Mouse (Mus musculus) cerebellum, adult 11-12 months (tissue): Measurements from ENCODE around the gene Btbd10.

Experiments used
- DNase-seq: peaks from one replicate; pipeline ENCODE4 v3.0.0; 2022

Gene Btbd10

GRCm38 (mm10) chr7:113368746-113369619 is at the start of gene Btbd10:
TSS of gene Btbd10 (minus strand) at chr7:113369392.
- DNase-seq, result peak; percentile 96

GRCm38 (mm10) chr7:113416536-113416935 is 47.3 kb upstream of the Btbd10 start:
- DNase-seq, result no peak

DNA sequence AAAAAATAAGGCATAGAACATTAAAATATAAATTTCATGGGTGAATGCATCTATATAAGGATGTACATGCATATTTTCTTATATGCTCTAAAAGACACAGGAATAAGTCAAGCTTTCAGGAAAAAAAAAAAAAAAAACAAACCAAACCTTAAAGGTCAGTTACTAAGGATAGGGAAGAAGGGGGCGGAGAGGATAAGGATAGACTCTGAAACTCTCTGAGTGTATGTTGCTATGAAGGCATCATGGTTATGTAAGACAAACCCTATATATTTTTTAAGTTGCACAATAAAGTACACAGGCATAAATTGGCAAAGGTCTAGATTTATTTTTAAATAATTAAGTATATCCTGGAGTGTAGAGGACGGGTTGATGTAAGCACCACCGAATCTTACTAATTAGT is 46.1 kb upstream of the Btbd10 start:
- no peak for DNase-seq

GRCm38 (mm10) chr7:113408712-113409111 is 39.5 kb upstream of the Btbd10 start:
- DNase-seq, result no peak

- no peak for DNase-seq
These were observed 28.9 kb upstream of the Btbd10 start for GRCm38 (mm10) chr7:113398083-113398482.

DNA sequence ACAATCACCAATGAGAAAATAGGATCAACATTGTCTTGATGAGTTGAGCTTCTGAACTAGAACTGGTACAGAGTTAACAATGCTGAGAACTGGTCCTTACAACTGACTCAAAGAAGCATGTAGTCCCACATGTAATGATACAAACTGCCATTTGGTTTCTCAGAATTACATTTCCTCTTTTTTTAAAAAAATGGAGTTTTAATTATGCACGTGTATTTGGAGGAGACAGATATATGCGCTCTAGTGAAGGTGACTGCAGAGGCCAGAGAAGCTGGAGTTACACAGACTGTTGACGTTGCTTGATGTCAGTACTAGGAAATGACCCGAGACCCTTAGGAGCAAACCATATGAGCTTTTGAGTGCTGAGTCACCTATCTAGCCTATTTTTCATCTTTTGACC is 27.5 kb upstream of the Btbd10 start:
- DNase-seq, result no peak

DNA sequence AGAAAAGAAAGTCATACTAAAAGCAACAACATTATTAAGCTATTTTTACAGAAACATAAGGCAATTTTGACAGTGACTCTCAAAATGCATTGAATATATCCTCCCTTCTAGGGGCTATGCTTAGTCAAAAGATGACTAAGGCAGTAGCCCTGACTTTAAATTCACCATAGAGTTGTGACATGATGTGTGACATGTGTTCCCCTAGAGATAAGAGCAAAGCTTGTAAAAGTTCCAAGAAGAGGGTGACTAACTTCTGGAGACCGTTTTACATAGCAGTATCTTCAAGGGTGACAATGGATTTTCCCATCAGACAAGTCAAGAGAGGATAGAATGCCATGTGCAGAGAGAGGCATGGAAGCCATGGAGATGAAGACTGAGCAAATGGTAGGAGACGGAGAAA is 22.4 kb upstream of the Btbd10 start:
- no peak for DNase-seq

DNA sequence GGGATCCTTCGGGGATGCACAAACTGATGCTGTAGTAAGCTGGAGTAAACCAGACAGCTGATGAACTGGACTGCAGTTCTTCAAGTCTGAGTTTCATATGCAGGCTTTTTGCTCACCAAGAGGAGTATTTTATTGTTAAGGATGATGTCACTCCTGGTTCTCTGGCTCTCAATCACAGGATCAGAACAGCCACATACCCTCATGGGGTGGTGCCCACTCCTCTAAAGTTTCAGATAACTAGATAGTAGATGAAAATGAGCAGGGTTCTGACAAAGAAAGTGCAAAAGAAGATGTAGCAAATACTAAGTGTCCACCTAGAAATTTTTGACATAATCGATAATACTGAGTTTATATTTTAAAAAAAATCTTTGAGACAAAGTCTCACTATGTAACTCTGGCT is 19.3 kb upstream of the Btbd10 start, which contains the start of gene Pth:
TSS of gene Pth (minus strand) at position 101 of the 400 bp plus-strand sequence.
- no peak for DNase-seq

DNA sequence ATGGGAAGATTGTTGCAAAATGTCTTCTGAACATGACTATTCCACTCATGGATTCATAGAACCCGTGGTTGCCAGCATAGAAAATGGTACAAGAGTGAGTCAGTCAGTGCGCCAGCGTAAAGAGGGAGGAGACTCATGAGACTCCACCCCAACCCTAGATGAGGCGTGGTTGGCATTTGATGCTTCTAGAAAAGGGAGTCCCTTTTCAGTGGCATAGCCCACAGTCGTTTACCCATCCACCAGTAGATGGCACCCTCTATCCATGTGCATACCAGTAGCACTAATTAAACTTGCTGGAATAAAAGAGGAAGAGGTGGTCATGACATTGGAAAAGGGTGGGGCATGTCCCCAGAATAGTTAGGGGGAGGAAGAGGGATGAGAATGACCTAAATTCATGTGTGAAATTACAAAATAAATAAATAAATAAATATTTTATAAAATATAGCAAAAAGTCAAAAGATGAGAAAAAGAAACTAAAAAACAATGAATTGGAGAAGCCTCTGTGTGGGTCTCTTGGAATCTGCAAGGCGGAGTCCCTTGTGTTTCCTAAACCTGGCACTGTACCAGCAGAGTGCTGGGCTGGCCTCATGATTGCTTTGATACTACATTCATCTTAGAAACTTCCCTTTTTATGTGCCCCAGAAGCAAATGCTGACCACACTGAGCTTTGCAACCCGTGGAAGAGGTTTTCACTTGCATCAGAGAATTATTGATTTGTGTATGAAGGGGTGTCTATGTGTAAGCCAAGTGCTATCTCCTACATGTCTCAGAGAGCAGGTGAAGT is 8.9 kb upstream of the Btbd10 start:
- peak; percentile 52 for DNase-seq

DNA sequence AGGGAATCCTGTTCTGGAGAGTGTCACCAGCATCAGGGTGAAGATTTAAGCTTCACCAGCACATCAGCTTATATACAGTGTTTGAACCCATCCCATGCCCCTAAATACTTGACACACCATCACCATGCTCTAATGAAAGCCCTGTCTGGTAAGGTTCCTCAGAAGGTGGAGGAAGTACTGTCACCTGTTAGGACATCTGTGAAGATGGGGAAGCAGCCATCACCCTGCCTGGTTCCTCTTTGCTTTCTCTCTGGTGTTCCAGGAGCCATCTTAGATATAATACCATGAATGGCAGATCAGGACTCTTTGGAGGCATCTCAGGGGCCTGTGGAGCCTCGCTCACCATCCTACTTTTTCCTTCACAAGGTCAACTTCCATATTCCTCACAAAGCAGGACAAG is 3.5 kb upstream of the Btbd10 start:
- DNase-seq, result no peak

DNA sequence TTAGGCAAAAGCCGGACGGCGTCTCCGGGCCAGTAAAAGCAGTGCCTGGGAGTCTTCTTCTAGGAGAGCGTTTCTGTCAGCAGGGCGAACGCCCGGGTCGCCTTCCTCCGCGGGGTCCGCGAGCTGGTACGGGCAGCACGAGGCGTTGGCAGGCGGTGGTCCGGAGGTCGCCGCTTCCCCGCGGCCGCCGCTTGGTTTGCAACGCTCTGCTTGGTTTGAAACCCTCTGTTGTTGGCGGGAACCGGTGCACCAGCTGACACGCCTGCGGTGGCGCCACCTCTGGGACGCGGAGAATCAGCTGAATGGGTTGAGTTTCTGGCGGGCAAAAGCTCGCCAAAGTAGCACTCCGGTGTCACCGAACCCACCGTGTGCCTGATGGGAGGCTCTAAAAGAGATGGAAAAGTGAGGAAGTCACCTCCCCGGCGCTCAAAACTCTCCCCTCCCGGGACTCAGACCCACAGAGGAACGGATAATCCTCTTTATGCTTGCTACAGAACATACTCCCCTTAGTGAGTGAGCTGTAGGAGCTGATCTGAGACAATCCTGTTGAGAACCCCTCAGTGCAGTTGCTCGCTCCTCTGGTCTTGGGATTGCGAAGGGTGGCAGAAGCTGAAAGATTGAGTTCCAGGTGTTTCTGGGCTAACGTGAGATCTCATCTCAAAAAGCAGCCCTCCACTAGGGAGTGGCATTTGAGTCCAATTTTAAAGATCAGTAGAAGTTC is 588 bp upstream of the Btbd10 start:
- no peak for DNase-seq

DNA sequence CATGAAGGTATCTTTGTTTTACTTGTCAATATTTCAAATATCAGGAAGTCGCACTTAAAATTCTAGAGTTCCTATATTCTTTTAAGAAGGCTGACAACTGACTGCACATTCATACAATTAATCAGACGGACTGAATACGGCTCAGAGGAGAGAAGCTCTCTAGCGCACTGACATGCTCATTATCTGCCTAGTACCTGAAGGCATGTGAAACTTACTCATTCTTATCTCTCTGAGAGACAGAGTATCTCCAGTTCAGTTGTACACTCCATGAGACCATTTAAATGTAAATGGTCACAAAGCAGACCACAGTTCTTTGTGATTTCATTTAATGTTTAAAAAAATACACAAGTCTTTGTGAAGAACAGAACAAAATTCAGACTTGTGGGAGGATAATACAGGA is 1.8 kb downstream of the Btbd10 start:
- no peak for DNase-seq

DNA sequence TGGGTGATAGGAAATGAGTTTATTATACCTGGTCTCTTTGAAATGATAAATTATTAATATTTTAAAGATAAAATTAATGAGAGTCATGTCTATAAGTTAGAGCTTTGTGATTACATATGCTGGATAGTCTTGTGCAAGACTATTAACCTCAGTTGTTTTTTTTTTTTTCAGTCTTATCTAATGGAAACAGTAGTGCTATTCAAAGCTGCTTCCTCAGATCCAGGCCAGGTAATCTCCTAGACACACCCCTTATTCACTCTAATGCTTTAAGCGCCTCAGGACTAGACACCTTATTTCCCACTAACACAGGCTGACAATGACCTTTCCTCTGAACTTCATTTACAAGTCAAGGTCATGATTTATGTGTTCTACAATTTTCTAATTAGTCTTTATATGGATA is 20.1 kb downstream of the Btbd10 start:
- DNase-seq, result no peak

GRCm38 (mm10) chr7:113347694-113348093 is 21.5 kb downstream of the Btbd10 start:
- DNase-seq, result no peak

DNA sequence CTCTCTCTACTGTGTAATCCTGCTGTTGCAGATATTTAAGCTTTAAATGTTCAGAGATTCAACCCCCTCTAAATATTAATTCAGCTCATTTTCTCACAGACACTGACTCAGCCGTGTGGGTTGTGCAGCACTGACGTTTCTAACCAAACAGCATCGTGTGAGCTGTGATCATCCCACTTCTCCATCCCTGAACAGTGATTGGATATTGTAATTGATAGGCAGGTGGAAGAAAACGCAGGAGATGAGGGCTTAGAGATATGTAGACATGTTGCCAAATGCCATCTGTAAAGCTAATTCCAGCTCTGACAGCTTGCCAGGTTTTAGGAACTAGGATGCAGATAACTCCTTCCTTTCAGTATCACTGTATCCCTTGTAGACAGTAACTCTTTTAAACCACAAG is 21.9 kb downstream of the Btbd10 start:
- peak; percentile 87 for DNase-seq

GRCm38 (mm10) chr7:113335250-113335649 is 33.9 kb downstream of the Btbd10 start:
- DNase-seq, result no peak

- DNase-seq, result no peak
These were observed 35.2 kb downstream of the Btbd10 start for GRCm38 (mm10) chr7:113334036-113334435.

DNA sequence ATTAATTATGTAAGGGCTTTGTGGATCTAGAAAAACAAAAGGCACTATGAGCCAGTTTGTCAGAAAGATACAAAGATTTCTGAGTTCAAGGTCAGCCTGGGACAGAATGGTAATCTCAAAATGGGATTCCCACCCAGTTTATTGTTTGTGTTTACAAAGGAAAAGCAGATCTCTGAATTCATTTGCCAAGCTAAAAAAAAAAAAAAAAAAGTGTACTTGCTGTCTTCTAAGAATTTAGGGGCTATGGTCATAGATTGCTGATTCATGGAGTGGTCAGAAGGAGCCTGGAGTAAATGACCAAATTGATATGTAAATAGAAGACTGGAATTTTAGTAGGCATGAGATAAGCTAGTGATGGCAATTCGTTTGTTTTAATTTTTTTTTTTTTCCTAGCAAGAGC is 49.1 kb downstream of the Btbd10 start:
- no peak for DNase-seq

DNA sequence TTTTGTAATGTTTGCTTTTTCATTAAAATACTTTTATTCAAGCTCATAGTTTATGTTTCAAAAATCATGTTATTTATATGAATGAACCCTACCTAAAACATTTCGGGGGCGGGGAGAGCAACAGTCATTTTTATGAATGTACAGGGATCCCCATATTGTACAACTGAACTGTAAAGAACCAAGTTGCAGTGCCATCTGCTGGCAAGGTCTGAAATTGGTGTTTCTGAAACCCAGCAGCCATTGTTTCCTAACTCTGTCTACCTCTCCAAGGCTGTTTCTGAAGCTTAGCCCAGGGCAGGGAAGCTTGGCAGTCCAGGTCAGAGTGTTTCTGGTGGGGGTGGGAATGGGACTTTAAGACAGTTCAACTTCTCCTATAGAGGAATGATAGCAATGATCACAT is 57.4 kb downstream of the Btbd10 start:
- peak; percentile 53 for DNase-seq

GRCm38 (mm10) chr7:113310136-113310535 is 59.1 kb downstream of the Btbd10 start:
- DNase-seq, result no peak

GRCm38 (mm10) chr7:113297813-113298212 is 71.4 kb downstream of the Btbd10 start:
- DNase-seq, result no peak

DNA sequence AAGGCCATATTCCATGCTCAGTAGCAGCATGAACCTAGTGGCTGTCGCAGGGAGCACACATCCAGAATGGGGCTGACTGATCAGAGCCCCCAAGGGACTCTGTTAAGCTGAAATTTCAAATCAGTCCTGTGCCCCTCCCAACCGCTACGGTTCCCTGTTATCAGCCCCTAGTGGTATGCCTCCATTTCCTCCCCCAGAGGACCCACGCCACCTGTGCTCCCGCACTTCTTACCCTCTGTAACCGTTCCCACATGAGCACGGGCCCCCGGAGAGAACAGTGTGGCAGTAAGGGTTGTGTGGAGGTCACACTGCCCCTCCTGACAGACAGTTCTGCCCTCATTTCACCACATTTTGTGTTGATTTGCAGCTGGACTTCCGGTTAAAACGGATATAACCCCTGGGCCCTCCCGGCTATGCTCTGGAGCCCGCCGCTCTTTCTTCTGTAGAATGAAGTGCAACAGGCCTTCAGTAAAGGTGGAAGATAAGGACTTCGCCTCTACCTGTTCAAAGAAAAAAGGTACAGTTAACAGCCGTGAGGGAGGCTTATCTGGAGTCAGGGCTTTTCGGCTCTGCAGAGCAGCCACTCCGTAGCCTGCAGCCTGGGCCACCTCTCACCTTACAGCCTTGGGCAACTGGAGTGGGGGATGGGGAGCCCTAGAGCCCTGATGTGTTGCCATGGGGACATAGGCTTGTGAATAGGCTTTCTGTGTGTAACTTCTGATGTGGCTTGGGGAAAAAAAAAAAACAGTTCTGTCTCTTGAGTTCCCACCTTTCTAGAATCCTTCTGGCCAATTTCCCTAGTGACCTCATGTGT is 73.9 kb downstream of the Btbd10 start:
- no peak for DNase-seq
